Mouse (Mus musculus) spleen, postnatal 36 days (tissue): ENCODE measurements around the gene Prcc.

Experiments
- DNase-seq, 2 experiments: peaks; one replicate each; pipeline ENCODE4 v3.0.0; 2022; ENCODE audit warnings: low spot score in 2 of 2, mixed read lengths in 1 of 2

Prcc gene

DNA sequence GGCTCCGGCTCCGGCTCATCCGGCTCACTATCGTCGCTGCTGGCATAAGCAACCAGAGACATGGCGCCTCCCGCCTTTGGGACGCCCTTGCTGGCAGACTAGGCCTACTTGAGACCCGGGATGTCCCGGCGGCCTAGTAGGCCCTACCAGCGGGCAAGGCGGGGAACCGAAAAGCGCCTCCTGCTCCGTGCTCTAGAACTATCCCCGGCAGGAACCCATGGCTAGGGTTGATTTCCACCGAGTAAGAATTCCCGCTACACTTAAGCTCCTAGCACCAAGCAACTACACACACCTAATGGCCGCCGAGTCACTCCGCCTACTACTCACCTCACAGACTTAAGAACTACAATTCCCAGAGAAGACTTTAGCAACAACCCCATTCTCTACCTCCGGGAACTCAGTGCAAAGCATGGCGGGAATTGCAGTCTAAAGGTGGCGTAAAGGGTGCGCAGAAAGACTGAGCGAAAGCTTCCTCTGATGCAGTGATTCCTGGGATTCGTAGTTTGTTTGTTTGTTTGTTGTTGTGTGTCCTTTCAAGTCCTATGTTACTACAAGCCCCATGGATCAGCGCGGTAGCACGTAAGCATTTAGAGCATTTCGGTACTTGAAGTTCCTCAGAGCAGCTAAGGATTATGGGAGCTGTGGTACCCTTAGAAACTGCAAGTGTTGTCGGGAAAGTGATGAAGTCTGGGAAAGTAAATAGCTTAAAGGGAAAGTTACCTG, at the start of gene Prcc:
TSS of gene Prcc (minus strand) at position 328 of the 723 bp plus-strand sequence.
- DNase-seq = peak; percentile 96 to 98

GRCm38 (mm10) chr3:87935201-87935600, 49.8 kb upstream of the Prcc start:
- no peak for DNase-seq

GRCm38 (mm10) chr3:87934501-87934900, 49.1 kb upstream of the Prcc start:
- no peak for DNase-seq

DNA sequence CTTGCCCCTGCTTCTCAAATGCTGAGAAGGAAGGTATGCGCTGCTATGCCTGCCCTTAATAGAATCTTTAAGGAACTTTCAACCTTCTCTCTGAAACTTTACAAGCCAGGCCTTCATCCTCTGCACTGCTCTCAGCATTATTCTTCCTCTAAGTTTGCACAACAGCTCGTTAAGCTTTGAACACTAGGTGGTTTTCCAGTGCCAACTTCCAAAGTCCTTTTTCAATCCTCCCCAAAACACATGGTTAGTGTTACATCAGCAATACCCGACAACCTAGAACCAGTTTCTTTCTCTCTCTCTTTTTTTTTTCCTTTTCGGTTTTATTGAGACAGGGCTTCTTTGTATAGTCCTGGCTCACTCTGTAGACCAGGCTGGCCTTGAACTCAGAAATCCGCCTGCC, 48.6 kb upstream of the Prcc start:
- no peak for DNase-seq

- peak; percentile 95 to 96 for DNase-seq
Measured at GRCm38 (mm10) chr3:87930078-87930795, 44.8 kb upstream of the Prcc start, which contains the start of the genes Isg20l2 and Rrnad1. Isg20l2 (plus strand) TSS chr3:87930314. Rrnad1 (minus strand) TSS chr3:87930717.

GRCm38 (mm10) chr3:87929341-87930077, 44.1 kb upstream of the Prcc start:
- no peak for DNase-seq

DNA sequence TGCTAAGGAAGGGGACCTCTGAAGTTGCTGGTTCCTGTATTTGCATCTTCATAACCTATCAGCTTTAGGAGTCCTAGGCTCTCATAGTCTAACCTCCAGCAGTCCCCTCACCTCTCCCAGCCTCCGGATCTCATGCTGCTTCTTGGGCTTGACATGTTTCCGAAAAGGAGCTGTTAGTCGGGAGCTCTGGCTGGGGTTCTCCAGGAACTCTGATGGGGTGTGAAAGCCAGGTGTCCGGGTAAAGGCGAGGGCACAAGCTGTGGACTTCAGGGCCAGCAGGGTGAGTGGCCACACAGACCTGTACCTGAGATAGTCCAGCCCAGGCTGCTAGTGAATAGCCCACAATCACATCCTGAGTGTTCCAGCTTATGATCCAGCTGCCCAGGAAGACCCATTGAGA, 42.0 kb upstream of the Prcc start:
- DNase-seq = no peak

GRCm38 (mm10) chr3:87924996-87925395, 39.6 kb upstream of the Prcc start:
- DNase-seq = no peak

DNA sequence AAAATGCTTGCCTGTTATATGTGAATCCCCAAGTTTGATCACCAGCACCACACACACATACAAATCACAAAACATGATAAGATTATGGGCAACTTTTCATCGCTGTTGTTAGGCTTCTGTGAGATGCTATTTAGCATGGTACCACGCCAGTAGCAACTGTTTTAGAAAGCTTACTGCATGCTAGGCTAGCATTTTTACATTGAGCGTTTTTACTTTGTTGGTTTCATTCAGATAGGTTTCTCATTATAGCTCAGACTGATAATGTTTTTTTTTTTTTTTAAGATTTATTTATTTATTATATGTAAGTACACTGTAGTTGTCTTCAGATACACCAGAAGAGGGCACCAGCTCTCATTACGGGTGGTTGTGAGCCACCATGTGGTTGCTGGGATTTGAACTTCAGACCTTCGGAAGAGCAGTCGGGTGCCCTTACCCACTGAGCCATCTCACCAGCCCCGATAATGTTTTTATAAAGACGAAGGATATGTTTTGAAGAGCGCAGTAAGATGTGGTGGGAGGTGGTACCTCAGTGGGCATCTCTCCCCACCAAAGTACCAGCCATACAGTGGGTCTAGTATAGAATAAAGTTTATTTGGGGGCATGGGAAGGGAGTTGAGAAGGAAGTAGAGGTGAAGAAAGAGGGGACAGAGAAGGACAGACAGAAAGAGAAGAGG, 35.0 kb upstream of the Prcc start:
- no peak for DNase-seq

DNA sequence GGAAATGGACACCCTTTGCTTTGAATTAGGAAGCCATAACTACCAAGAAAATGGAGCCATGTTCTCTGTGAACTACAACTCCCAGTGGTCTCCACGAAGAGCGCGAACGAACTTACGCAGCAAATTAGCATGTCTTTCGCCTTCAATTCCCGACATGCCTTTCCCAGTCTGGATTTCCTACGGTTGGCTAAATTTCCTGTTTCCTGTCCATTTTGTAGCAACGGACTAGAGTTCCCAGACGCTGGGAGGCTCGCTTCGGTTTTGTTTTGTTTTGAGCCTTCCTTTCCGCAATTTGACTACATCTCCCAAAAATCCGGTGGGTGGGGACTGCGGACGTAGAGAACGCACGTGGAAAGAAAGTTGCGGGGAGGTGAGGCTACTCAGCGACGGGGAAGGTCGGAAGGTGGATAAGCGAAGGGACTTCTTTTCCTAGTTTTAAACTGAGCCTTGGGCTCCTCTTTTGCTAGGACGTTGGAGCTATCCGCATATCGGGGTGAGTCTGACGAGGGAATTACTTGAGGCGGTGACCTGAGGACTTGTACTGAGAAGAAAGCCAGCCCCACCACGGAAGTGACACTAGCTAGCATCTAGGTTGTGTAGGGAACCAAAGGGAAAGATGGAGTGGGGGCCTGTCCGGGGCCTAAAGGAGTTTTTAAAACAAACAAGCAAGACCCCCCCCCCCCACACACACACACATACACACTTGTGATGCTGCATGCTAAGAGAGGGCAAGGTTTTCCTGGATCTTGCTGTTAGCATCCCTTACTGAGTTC, 34.1 kb upstream of the Prcc start, which contains the start of gene Mrpl24:
TSS of gene Mrpl24 (plus strand) at position 171 of the 773 bp plus-strand sequence.
- DNase-seq = peak; percentile 78 to 83

DNA sequence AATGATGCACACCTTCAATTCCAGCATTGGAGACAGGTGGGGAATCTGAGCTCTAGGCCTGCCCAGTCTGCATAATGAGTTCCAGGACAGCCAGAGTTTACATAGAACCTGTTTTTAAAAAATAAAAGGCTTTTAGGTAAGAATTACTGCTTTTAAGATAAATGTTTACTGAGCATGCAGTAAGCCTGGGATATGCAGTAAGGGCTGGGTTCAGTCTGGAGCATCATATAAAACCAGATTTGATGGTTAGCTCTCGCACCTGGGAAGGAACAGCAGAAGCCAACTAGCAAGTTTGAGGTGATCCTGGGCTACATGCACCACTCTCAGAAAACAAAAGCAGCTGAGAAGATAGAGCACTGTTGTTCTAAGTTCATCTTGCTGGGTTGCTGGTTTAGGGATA, 33.1 kb upstream of the Prcc start:
- DNase-seq = no peak

- DNase-seq = no peak
Measured at GRCm38 (mm10) chr3:87916990-87917389, 31.6 kb upstream of the Prcc start.

DNA sequence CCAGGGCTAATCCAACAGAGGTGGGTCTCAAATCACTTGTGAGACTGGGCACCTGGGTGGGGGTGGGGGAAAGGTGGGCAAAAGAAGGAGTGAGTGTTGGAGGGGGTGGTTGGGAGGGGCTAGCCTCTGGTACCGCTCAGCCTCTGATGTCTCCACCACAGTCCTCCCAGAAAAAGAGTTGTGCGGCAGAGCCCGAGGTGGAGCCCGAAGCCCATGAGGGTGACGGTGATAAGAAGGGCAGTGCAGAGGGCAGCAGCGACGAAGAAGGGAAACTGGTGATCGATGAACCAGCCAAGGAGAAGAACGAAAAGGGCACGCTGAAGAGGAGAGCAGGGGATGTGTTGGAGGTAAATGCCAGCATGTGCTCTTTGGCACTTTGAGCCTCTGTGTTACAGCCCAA, 28.5 kb upstream of the Prcc start:
- DNase-seq = no peak

DNA sequence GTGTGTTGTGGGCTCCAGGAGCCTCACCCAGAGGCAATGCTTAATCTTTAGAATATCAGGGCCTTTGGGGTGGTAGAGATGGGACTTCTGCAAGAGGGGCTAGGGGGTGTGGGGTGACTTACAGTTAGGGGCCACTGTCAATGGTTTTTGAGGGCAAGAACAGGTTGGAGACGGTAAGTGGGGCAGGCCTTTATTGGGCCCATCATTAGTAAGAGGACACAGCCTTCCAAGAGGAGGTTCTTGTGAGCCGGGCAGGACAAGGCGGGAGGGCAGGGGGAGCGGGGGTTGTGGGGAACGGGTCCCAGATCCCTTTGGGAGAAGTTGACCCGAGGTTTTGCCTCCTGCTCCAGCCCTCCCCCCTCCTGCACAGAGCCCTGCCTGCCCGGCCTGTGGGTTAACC, 28.1 kb upstream of the Prcc start:
- DNase-seq = no peak

- DNase-seq = peak; percentile 49 to 57
Measured at GRCm38 (mm10) chr3:87910573-87911141, 25.2 kb upstream of the Prcc start.

DNA sequence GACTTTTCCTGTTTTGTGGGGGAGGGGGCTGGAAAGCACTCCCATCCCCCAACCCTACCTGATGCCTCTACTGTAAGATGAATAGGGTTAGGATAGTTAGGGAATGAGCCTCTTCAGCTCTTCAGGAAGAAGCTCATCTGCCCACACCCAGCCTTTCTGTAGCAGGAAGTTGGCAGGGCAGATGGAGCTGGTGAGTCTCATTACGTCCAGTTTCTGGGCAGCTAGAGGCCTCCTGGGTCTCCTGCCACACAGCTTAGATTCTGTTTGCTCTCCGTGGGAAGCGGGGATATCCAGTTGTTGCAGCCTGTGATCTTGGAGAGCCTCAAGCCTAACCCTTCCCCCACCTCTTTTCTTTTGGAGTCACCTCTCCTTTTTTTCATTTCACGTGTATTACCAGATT, 24.5 kb upstream of the Prcc start:
- no peak for DNase-seq

DNA sequence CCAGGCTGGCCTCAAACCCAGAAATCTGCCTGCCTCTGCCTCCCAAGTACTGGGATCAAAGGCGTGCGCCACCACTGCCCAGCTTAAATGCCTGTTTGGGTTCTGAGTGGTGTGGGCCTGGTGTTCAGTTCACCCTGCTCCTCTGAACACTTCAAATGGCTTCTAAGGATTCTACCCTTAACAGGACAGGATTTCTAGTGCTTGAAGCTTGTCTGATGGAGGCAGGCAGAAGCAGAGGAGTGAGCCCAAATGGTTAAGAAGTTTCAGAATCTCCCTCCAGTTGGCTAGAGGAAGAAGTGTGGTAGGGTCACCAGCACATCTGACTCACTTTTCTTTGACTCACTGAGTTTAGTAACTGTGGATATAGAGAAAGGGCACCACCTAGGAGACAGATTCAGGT, 24.0 kb upstream of the Prcc start:
- no peak for DNase-seq

DNA sequence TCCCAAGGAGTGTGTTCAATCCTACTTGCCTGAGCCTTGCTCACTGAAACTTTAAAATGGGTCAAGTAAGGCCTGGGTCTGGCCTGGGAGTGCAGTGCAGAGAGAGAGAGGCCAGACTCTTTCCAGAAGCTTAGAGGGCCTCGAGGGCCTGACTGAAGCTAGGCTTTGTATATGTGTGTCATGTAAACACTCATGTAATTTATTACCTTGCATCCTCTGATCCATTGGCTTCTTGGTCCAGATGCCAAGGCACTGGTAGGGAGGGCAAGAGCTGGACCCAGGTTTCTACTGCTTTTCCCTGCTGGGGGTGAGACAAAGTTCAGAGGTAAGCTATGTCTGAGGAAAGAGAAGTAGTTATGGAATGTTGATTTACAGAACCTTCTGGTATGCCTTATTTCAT, 22.5 kb upstream of the Prcc start:
- no peak for DNase-seq

GRCm38 (mm10) chr3:87906981-87907857, 21.8 kb upstream of the Prcc start:
- DNase-seq = no peak

- no peak for DNase-seq
Measured at GRCm38 (mm10) chr3:87906601-87906980, 21.2 kb upstream of the Prcc start.
